7 mouse cellular contexts compared by ENCODE assay signal in genomic region chr17:8800478-8801082, GRCm38 (mm10).
DNase-seq lines count a peak whose midpoint lies in the region; ATAC-seq lines count a peak whose summit lies in the region.

No protein-coding gene starts in this region.

- ATAC-seq in midbrain, embryonic 15.5 days (replicated peaks): peak; percentile 64

- no peaks in the 10 kb centered on the region for H3K9me3 ChIP-seq in limb, embryonic 10.5 days (replicated peaks)
- H3K9me3 ChIP-seq in midbrain, embryonic 15.5 days: no peaks in the 10 kb centered on the region

- peak overlapping the region; percentile 76 for H3K4me3 ChIP-seq in brown adipose tissue, adult 24 weeks (ENCODE audit: insufficient read depth, low read depth, low read length)
- H3K4me3 ChIP-seq in limb, embryonic 10.5 days: peak overlapping the region; percentile 81
- peak overlapping the region; percentile 84 for H3K4me3 ChIP-seq in midbrain, embryonic 15.5 days

- peak overlapping the region; percentile 82 for H3K9ac ChIP-seq in midbrain, embryonic 15.5 days

- H3K4me1 ChIP-seq in brown adipose tissue, adult 24 weeks (ENCODE audit: control insufficient read depth, insufficient read depth, insufficient read length, low read length): no peaks in the 10 kb centered on the region; the same call in 1 of the 2 replicates
- peaks cover 38% of the 10 kb centered on the region for H3K4me1 ChIP-seq in limb, embryonic 10.5 days
- H3K4me1 ChIP-seq in midbrain, embryonic 15.5 days: peaks cover 35% of the 10 kb centered on the region

- DNase-seq in layer of hippocampus, adult 9-11 months: peak; percentile 39
- no peak for DNase-seq in layer of hippocampus, postnatal 36 days
- peak; percentile 41 for DNase-seq in forelimb bud, embryonic 11.5 days (ENCODE audit: low read depth, low spot score)
- no peak for DNase-seq in limb, embryonic 10.5 days (ENCODE audit: low spot score)
- peak; percentile 67 for DNase-seq in thymus, postnatal 4 days

- peak overlapping the region; percentile 84 for H3K4me2 ChIP-seq in midbrain, embryonic 15.5 days

- H3K27ac ChIP-seq in brown adipose tissue, adult 24 weeks (replicated peaks; ENCODE audit: low read depth, low read length): no peak overlapping the region
- H3K27ac ChIP-seq in limb, embryonic 10.5 days: peak overlapping the region; percentile 81
- H3K27ac ChIP-seq in midbrain, embryonic 15.5 days: peak overlapping the region; percentile 90

- H3K27me3 ChIP-seq in limb, embryonic 10.5 days (ENCODE audit: low read depth, poor library complexity, severe bottlenecking): peaks cover 95% of the 10 kb centered on the region
- peaks cover 34% of the 10 kb centered on the region for H3K27me3 ChIP-seq in midbrain, embryonic 15.5 days (replicated peaks)

- no peaks in the 10 kb centered on the region for H3K36me3 ChIP-seq in limb, embryonic 10.5 days
- no peaks in the 10 kb centered on the region for H3K36me3 ChIP-seq in midbrain, embryonic 15.5 days (replicated peaks)

- WGBS in limb, embryonic 10.5 days: under 1% methylated on average over 52 of the region's 53 CpGs
- WGBS in midbrain, embryonic 15.5 days: under 1% methylated on average over 46 of the region's 53 CpGs

Comparison
In these comparisons a context has a peak if more than half of its experiments do, and no peak if none do; other contexts are left out.
1. DNase-seq: peak in layer of hippocampus, adult 9-11 months (single experiment), forelimb bud, embryonic 11.5 days (single experiment) and thymus, postnatal 4 days (single experiment); none in layer of hippocampus, postnatal 36 days (0 of 2) and limb, embryonic 10.5 days (single experiment).
2. Peak in every context shown above with its lines, with median percentiles within 50 percentile points of each other: H3K4me3 ChIP-seq.